Mouse (Mus musculus): Measurements from ENCODE around the gene Kctd6. TPM values are rescaled to one million over a fixed set of nuclear protein-coding genes. Genes with fewer than 3 reads are reported as not detected.

Gene Kctd6
- polyA plus RNA-seq, 1 experiment from 2014 or later, result 43.9 TPM

- CTCF ChIA-PET, result interaction anchor here (1.3 kb wide), 1 partner anchor 13 kb away, joined by 4 read pairs; no protein-coding TSS in a partner anchor
- in situ Hi-C loops (cut with MboI; ENCODE audit: low pct_unique_long_range_greater_than_20kb), result no loop called here
- H3K27me3 ChIP-seq, result no peaks in the 10 kb centered on the region
- no peak for ATAC-seq
- no peak for TF ChIP-seq CTCF (IDR thresholded peaks at IDR 0.05)
- no peak for DNase-seq (ENCODE audit: low read depth, low spot score)
- POLR2A ChIA-PET, result no interaction called here
Observed at GRCm38 (mm10) chr14:8190556-8190955, 23.4 kb upstream of the Kctd6 start.

DNA sequence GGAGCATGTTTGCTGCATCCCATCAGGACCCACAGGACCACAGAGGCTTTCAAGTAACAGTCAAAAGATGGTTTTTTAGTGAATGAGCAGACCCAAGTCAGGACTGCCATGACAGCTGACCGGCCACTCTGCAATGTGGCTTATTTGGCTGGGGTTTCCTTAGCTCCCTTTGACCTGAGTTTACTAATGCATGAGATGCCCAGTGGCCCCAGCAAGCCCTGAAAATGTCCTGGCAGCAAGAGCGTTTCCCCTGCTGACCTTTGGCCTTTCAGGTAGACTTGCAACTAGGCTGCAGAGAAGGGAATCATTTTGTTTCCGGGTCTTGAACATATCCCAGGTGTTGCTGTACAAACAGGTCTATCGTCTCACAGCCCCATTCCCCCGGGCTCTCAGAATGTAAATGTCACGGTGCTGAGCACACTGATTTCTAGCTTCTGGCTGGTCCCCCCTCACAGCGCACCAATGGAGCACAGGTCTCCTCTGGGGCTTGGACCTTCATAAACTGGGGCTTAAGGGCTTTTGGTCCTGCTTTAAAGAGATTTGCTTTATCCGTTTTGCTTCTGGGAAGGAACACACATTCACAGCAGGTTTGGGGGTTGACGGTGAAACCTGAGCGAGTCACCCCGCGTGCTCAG, 22.5 kb upstream of the Kctd6 start:
- no peak for DNase-seq (ENCODE audit: low read depth, low spot score)
- in situ Hi-C loops (cut with MboI; ENCODE audit: low pct_unique_long_range_greater_than_20kb), result no loop called here
- ChIA-PET CTCF (interaction anchor here (1.3 to 1.7 kb wide), 2 partner anchors 12 to 23 kb away, joined by 4 read pairs; partner anchors contain the start of gene Kctd6), POLR2A (interaction anchor here (0.6 kb wide), 1 partner anchor 499 kb away, joined by 8 read pairs; no protein-coding TSS in a partner anchor)
- no peak for ATAC-seq
- H3K27me3 ChIP-seq, result no peaks in the 10 kb centered on the region
- no peak for TF ChIP-seq CTCF (IDR thresholded peaks at IDR 0.05)

DNA sequence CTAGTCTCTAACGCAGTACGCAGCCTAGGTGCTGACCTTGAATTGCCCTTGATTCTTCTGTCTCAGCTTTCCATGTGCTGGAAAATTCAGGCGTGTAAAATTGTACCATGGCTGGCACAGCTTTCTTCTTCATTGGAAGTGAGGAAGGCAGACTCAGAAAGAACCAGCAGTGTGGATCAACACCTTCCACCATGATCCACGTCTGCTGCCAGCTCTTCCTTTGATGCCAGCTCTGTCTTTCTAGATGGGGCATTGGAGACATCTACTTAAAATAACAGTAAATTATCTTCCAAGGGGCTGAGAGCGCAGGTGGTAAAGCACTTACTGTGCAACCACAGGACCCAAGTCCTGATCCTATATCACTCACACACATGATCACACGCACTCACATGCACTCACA, 21.2 kb upstream of the Kctd6 start:
- ATAC-seq (no peak), DNase-seq (ENCODE audit: low read depth, low spot score) (no peak)
- in situ Hi-C loops (cut with MboI; ENCODE audit: low pct_unique_long_range_greater_than_20kb), result no loop called here
- TF ChIP-seq CTCF (IDR thresholded peaks at IDR 0.05), result no peak
- H3K27me3 ChIP-seq, result no peaks in the 10 kb centered on the region
- CTCF ChIA-PET, result interaction anchor here (1.7 kb wide), 1 partner anchor 21 kb away, joined by 4 read pairs; the partner anchor contains the start of gene Kctd6
- POLR2A ChIA-PET, result no interaction called here

DNA sequence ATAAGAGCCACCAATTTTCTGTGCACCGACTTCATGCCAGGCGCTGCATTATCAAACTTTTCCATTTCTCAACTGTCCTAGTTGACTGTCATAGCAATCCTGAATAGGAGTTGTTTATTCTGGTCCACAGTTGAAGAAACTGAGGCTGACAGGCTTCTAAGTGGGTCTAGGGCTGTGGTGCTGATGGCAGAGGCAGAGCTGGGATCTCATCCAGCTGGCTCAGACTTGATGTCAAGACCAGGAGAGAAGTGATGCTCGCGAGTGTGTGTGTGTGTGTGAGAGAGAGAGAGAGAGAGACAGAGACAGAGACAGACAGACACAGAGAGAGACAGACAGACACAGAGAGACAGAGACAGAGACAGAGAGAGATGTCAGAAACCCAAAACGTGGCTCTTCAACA, 13.2 kb upstream of the Kctd6 start:
- DNase-seq (ENCODE audit: low read depth, low spot score) (no peak), ATAC-seq (no peak)
- in situ Hi-C loops (cut with MboI; ENCODE audit: low pct_unique_long_range_greater_than_20kb), result loop anchor here (10.0 kb wide), 1 partner anchor 64 kb away; no protein-coding TSS in a partner anchor
- CTCF ChIA-PET, result no interaction called here
- TF ChIP-seq CTCF (IDR thresholded peaks at IDR 0.05), result no peak
- POLR2A ChIA-PET, result no interaction called here
- H3K27me3 ChIP-seq, result peaks cover 18% of the 10 kb centered on the region

GRCm38 (mm10) chr14:8201715-8202114, 12.2 kb upstream of the Kctd6 start:
- ChIA-PET POLR2A (no interaction called here), CTCF (interaction anchor here (0.7 kb wide), 1 partner anchor 9 kb away, joined by 3 read pairs; no protein-coding TSS in a partner anchor)
- in situ Hi-C loops (cut with MboI; ENCODE audit: low pct_unique_long_range_greater_than_20kb), result loop anchor here (10.0 kb wide), 1 partner anchor 63 kb away; no protein-coding TSS in a partner anchor
- DNase-seq (ENCODE audit: low read depth, low spot score) (no peak), ATAC-seq (no peak)
- TF ChIP-seq CTCF (IDR thresholded peaks at IDR 0.05), result no peak
- H3K27me3 ChIP-seq, result peaks cover 18% of the 10 kb centered on the region

DNA sequence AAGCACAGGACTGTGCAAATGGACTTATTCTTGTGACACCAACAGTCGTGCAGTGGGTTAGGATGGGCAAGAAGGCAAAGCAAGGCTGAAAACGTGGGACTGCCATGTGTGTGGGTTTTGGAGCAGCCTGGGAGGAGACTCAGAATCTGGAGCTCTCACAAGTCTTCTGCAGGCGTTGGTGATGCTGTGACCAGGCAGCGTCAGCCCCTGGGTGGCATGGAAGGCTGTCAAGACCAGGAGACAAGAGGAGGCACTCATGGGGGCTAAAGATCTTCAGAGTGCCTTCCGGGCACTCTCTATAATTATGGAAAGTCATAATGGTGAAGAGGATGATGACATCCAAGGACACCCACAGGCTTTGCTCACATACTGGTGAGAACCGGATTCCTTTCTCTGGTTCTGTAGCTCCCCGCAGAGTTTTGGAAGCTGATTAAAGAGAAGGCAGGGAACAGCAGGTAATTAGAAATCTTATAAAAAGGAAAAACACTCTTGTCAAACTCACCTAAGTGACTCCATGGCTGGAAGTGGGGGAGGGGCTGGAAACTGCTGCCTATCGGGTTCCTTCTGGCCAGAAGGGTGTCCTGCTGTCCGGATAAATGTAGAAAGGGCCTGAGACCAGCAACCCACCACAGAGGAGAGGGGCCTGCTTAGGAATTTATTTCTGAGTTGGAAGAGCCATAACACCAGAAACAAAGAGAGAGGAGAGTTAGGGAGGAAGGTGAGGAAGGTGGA, 7.6 kb upstream of the Kctd6 start:
- POLR2A ChIA-PET, result no interaction called here

DNA sequence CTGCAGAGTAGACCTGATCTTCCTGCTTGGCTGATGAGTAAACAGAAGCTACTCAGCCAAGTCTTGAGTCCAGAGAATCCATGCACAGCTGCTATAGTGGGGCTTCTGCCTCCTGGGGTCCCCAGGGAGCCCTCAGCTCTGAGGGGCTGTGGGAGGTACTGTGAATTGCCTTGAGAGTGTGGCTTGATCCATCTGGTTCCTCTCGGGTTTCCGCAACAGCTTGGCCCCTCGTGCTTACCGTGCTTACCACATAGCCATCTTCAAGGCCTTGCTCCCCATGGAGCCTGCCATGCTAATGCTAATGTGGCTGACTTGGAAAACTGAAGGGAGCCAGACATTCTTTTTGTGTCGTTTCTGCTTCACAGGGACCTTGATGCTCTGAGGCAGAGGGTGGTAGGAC, 6.8 kb upstream of the Kctd6 start:
- no peak for TF ChIP-seq CTCF (IDR thresholded peaks at IDR 0.05)
- H3K27me3 ChIP-seq, result peaks cover 10% of the 10 kb centered on the region
- ChIA-PET POLR2A (interaction anchor here (0.6 kb wide), 1 partner anchor 88 kb away, joined by 4 read pairs; no protein-coding TSS in a partner anchor), CTCF (no interaction called here)
- no peak for ATAC-seq
- no peak for DNase-seq (ENCODE audit: low read depth, low spot score)
- in situ Hi-C loops (cut with MboI; ENCODE audit: low pct_unique_long_range_greater_than_20kb), result loop anchor here (10.0 kb wide), 1 partner anchor 58 kb away; no protein-coding TSS in a partner anchor

More for the DNA sequence above, 7.6 kb upstream of the Kctd6 start:
- no peak for ATAC-seq
- H3K27me3 ChIP-seq, result peaks cover 10% of the 10 kb centered on the region
- no peak for DNase-seq (ENCODE audit: low read depth, low spot score)
- CTCF ChIA-PET, result no interaction called here
- no peak for TF ChIP-seq CTCF (IDR thresholded peaks at IDR 0.05)
- in situ Hi-C loops (cut with MboI; ENCODE audit: low pct_unique_long_range_greater_than_20kb), result loop anchor here (10.0 kb wide), 1 partner anchor 58 kb away; no protein-coding TSS in a partner anchor

DNA sequence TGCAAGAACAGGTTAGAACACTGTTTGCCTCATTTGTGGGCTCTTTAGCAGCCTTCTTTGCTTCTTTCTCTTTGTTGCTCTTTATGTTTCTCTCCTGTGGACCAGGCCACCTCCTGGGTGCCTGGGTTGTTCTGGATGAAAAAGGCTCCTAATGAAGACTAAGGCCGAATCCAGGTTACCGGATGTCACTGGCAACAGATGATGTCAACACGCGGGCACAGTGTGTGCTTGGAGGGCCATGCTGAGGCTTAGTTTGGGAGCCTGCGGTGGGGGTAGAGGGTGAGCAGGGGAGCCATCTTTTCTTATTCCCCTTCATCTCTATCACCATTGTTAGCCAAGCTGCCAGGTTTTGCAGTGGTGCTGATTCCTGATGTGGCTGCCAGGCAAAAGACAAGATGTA, 6.4 kb upstream of the Kctd6 start:
- DNase-seq (ENCODE audit: low read depth, low spot score) (no peak), ATAC-seq (no peak)
- POLR2A ChIA-PET, result interaction anchor here (0.6 kb wide), 1 partner anchor 87 kb away, joined by 4 read pairs; no protein-coding TSS in a partner anchor
- H3K27me3 ChIP-seq, result peaks cover 10% of the 10 kb centered on the region
- no peak for TF ChIP-seq CTCF (IDR thresholded peaks at IDR 0.05)
- in situ Hi-C loops (cut with MboI; ENCODE audit: low pct_unique_long_range_greater_than_20kb), result loop anchor here (10.0 kb wide), 1 partner anchor 57 kb away; no protein-coding TSS in a partner anchor
- CTCF ChIA-PET, result no interaction called here

- ChIA-PET CTCF (interaction anchor here (0.9 to 1.5 kb wide), 3 partner anchors 10 to 137 kb away, joined by 3 to 4 read pairs (median 3); no protein-coding TSS in a partner anchor), POLR2A (no interaction called here)
- in situ Hi-C loops (cut with MboI; ENCODE audit: low pct_unique_long_range_greater_than_20kb), result loop anchor here (10.0 kb wide), 1 partner anchor 56 kb away; no protein-coding TSS in a partner anchor
- ATAC-seq, result peak; percentile 31
- DNase-seq (ENCODE audit: low read depth, low spot score), result no peak
- no peak for TF ChIP-seq CTCF (IDR thresholded peaks at IDR 0.05)
- H3K27me3 ChIP-seq, result peaks cover 10% of the 10 kb centered on the region
Observed at GRCm38 (mm10) chr14:8208876-8209275, 5.1 kb upstream of the Kctd6 start.

- CTCF ChIA-PET, result interaction anchor here (0.8 to 1.5 kb wide), 4 partner anchors 8 to 245 kb away, joined by 3 to 4 read pairs (median 3); no protein-coding TSS in a partner anchor
- POLR2A ChIA-PET, result interaction anchor here (0.6 kb wide), 1 partner anchor 129 kb away, joined by 4 read pairs; no protein-coding TSS in a partner anchor
- H3K27me3 ChIP-seq, result peaks cover under 1% of the 10 kb centered on the region
- DNase-seq (ENCODE audit: low read depth, low spot score) (no peak), ATAC-seq (no peak)
- in situ Hi-C loops (cut with MboI; ENCODE audit: low pct_unique_long_range_greater_than_20kb), result loop anchor here (10.0 kb wide), 1 partner anchor 55 kb away; no protein-coding TSS in a partner anchor
- no peak for TF ChIP-seq CTCF (IDR thresholded peaks at IDR 0.05)
Observed at GRCm38 (mm10) chr14:8209896-8210295, 4.0 kb upstream of the Kctd6 start.
